In genomic region chr7:19404476-19404875, GRCm38 (mm10) we compare ENCODE assay signal across 8 mouse cellular contexts. TPM values are rescaled to one million over a fixed set of nuclear protein-coding genes. Genes with fewer than 3 reads are reported as not detected.
A peak's percentile ranks its signal among the peaks of the same experiment; 100 is the strongest.
DNase-seq lines count a peak whose midpoint lies in the region; ATAC-seq and TF ChIP-seq lines count a peak whose summit lies in the region.

Ckm (plus strand) TSS chr7:19404776.

- no peaks in the 10 kb centered on the region for H3K9me3 ChIP-seq in embryonic facial prominence, embryonic 11.5 days (replicated peaks; ENCODE audit: control insufficient read depth, low read length)
- peaks cover 5% of the 10 kb centered on the region for H3K9me3 ChIP-seq in heart, embryonic 16.5 days (replicated peaks; ENCODE audit: control insufficient read depth, low read length)
- no peaks in the 10 kb centered on the region; the same call in 1 of the 2 replicates for H3K9me3 ChIP-seq in liver, embryonic 15.5 days (replicated peaks)

- peaks cover 37% of the 10 kb centered on the region for H3K27me3 ChIP-seq in embryonic facial prominence, embryonic 11.5 days (ENCODE audit: control insufficient read depth, insufficient read depth, low read length)
- peaks cover 32% of the 10 kb centered on the region for H3K27me3 ChIP-seq in heart, embryonic 16.5 days (ENCODE audit: control insufficient read depth, insufficient read depth, low read length)
- peaks cover 72% of the 10 kb centered on the region for H3K27me3 ChIP-seq in liver, embryonic 15.5 days
- H3K27me3 ChIP-seq in cerebellum, adult 2 months (ENCODE audit: control insufficient read depth, insufficient read depth, low read length), result no peaks in the 10 kb centered on the region; the same call in 1 of the 2 replicates

- H3K27ac ChIP-seq in embryonic facial prominence, embryonic 11.5 days (replicated peaks; ENCODE audit: low read depth, low read length), result no peak within 1 kb of the TSS
- no peak within 1 kb of the TSS for H3K27ac ChIP-seq in heart, embryonic 16.5 days (ENCODE audit: low read length)
- no peak within 1 kb of the TSS for H3K27ac ChIP-seq in liver, embryonic 15.5 days (replicated peaks)
- no peak within 1 kb of the TSS for H3K27ac ChIP-seq in cerebellum, adult 2 months (ENCODE audit: insufficient read depth, low read length)

- 50% methylated on average over 7 of the region's 7 CpGs for WGBS in embryonic facial prominence, embryonic 11.5 days
- 48% methylated on average over 7 of the region's 7 CpGs for WGBS in heart, embryonic 16.5 days
- WGBS in liver, embryonic 15.5 days (ENCODE audit: insufficient replicate concordance), result 40% methylated on average over 7 of the region's 7 CpGs
- 34% methylated on average over 7 of the region's 7 CpGs for WGBS in cerebellum, adult 2 months

- no peak for DNase-seq in adrenal gland, postnatal 10 days
- no peak for DNase-seq in adrenal gland, adult 18-20 months (ENCODE audit: low spot score in 2 of 2)
- DNase-seq in embryonic facial prominence, embryonic 11.5 days (ENCODE audit: low spot score), result no peak
- no peak for DNase-seq in cerebellum, postnatal 36 days
- no peak for DNase-seq in spleen, adult 18-20 months
- DNase-seq in cerebellum, adult 2 months, result no peak

- H3K4me3 ChIP-seq in embryonic facial prominence, embryonic 11.5 days (ENCODE audit: low read depth, low read length), result peak within 1 kb of the TSS; percentile 58
- peak within 1 kb of the TSS; percentile 74 for H3K4me3 ChIP-seq in heart, embryonic 16.5 days (ENCODE audit: low read length)
- H3K4me3 ChIP-seq in liver, embryonic 15.5 days (replicated peaks), result peak within 1 kb of the TSS; percentile 55
- H3K4me3 ChIP-seq in cerebellum, adult 2 months (replicated peaks; ENCODE audit: insufficient read depth, low read depth, low read length), result no peak within 1 kb of the TSS

- peak within 1 kb of the TSS; percentile 95 for H3K4me2 ChIP-seq in embryonic facial prominence, embryonic 11.5 days (ENCODE audit: low read depth, low read length)
- peak within 1 kb of the TSS; percentile 99 for H3K4me2 ChIP-seq in heart, embryonic 16.5 days (ENCODE audit: low read depth, low read length)
- H3K4me2 ChIP-seq in liver, embryonic 15.5 days, result peak within 1 kb of the TSS; percentile 81

- H3K4me1 ChIP-seq in embryonic facial prominence, embryonic 11.5 days (ENCODE audit: control insufficient read depth, insufficient read depth, low read length), result peaks cover 9% of the 10 kb centered on the region
- H3K4me1 ChIP-seq in heart, embryonic 16.5 days (ENCODE audit: control insufficient read depth, insufficient read depth, low read length), result peaks cover 7% of the 10 kb centered on the region
- H3K4me1 ChIP-seq in liver, embryonic 15.5 days (replicated peaks), result peaks cover 23% of the 10 kb centered on the region
- H3K4me1 ChIP-seq in cerebellum, adult 2 months (ENCODE audit: control insufficient read depth, insufficient read depth, low read length), result no peaks in the 10 kb centered on the region; the same call in 1 of the 2 replicates

- H3K9ac ChIP-seq in embryonic facial prominence, embryonic 11.5 days (replicated peaks; ENCODE audit: low read length), result peak within 1 kb of the TSS; percentile 55
- peak within 1 kb of the TSS; percentile 73 for H3K9ac ChIP-seq in heart, embryonic 16.5 days (ENCODE audit: low read length)
- H3K9ac ChIP-seq in liver, embryonic 15.5 days, result peak within 1 kb of the TSS; percentile 15; the same call in 1 of the 2 replicates

- TF ChIP-seq CTCF in cerebellum, adult 2 months (IDR thresholded peaks at IDR 0.05; ENCODE audit: borderline replicate concordance, insufficient read depth, low read depth, low read length), result no peak

- no peaks in the 10 kb centered on the region for H3K36me3 ChIP-seq in embryonic facial prominence, embryonic 11.5 days (replicated peaks; ENCODE audit: control insufficient read depth, insufficient read depth, low read depth, low read length)
- no peaks in the 10 kb centered on the region for H3K36me3 ChIP-seq in heart, embryonic 16.5 days (ENCODE audit: control insufficient read depth, insufficient read depth)
- no peaks in the 10 kb centered on the region for H3K36me3 ChIP-seq in liver, embryonic 15.5 days (replicated peaks)

- TF ChIP-seq POLR2A in cerebellum, adult 2 months (IDR thresholded peaks at IDR 0.05; ENCODE audit: borderline replicate concordance, insufficient read depth, low read length), result no peak

- ATAC-seq in embryonic facial prominence, embryonic 11.5 days (replicated peaks; ENCODE audit: insufficient number of reproducible peaks, low FRiP score, low TSS enrichment, low read depth), result no peak
- no peak for ATAC-seq in heart, embryonic 16.5 days (replicated peaks; ENCODE audit: extremely low read depth, insufficient read depth, low FRiP score)
- ATAC-seq in liver, embryonic 15.5 days (ENCODE audit: insufficient read depth), result no peak

RNA-seq across cellular contexts. Expression of gene Ckm, which starts in this region (rescaled TPM):
- total RNA-seq in adrenal gland, postnatal 10 days (2021), result 100 to 1,000 TPM; 346 to 973 TPM
- 10 to 100 TPM in 1 of 2 experiments, not detected in 1; 14.7 TPM for total RNA-seq in adrenal gland, adult 18-20 months (2021)
- polyA plus RNA-seq in embryonic facial prominence, embryonic 11.5 days (2014; fragmentation: Nextera tagmentation; extraction: Ambion mirVana), result 0.17 TPM in 1 of 2 replicates, not detected in the other
- polyA plus RNA-seq in heart, embryonic 16.5 days (2015; fragmentation: Nextera tagmentation; extraction: Ambion mirVana), result 2,882 and 3,117 TPM in 2 replicates
- 32.2 and 49.9 TPM in 2 replicates for polyA plus RNA-seq in liver, embryonic 15.5 days (2015; fragmentation: Nextera tagmentation; extraction: Ambion mirVana)
- 0.08 and 0.11 TPM in 2 replicates for polyA plus RNA-seq in cerebellum, adult 2 months (2012; rRNA removed)

Comparison
In these comparisons a context has a peak if more than half of its experiments do, and no peak if none do; other contexts are left out.
1. RNA of gene Ckm (total RNA-seq): 346 to 973 TPM in adrenal gland, postnatal 10 days; 14.7 TPM in adrenal gland, adult 18-20 months; every median in the first group is over 10 times any median in the second.
2. RNA of gene Ckm (polyA plus RNA-seq): 2,882 to 3,117 TPM in heart, embryonic 16.5 days; 32.2 to 49.9 TPM in liver, embryonic 15.5 days, 0.17 TPM in embryonic facial prominence, embryonic 11.5 days and 0.08 to 0.11 TPM in cerebellum, adult 2 months; every median in the first group is over 10 times any median in the second.
3. H3K9ac ChIP-seq: peak in every context shown above with its lines; median percentile 73 in heart, embryonic 16.5 days; 55 in embryonic facial prominence, embryonic 11.5 days; 15 in liver, embryonic 15.5 days.
4. Peak in every context shown above with its lines, with median percentiles within 50 percentile points of each other: H3K4me2 ChIP-seq.